Mouse (Mus musculus) ES-E14 (cell line): ENCODE measurements around the gene Slc25a26.

Experiments
- CHD2 ChIP-seq: IDR thresholded peaks from 2 replicates; pipeline ENCODE4 v1.6.1; 2014; ENCODE audit warnings: mild to moderate bottlenecking, low read depth, low read length, inconsistent platforms
- ZC3H11A ChIP-seq: IDR thresholded peaks from 2 replicates; pipeline ENCODE4 v1.6.1; 2012; ENCODE audit warnings: low read depth, mild to moderate bottlenecking, inconsistent platforms, low read length, borderline replicate concordance

GRCm38 (mm10) chr6:94620287-94620686, 120.2 kb downstream of the Slc25a26 start:
- no peak for TF ChIP-seq ZC3H11A
- no peak for TF ChIP-seq CHD2
